Mouse (Mus musculus) spleen, embryonic (tissue): ENCODE results near the gene Prune1.

Experiments
- CTCF ChIA-PET: fragments of 350-600 bp; sonication (Branson Sonifier 250); formaldehyde crosslinking; loops from one replicate; lab custom pipeline; 2022; lab: Charles Lee

Prune1 gene

DNA sequence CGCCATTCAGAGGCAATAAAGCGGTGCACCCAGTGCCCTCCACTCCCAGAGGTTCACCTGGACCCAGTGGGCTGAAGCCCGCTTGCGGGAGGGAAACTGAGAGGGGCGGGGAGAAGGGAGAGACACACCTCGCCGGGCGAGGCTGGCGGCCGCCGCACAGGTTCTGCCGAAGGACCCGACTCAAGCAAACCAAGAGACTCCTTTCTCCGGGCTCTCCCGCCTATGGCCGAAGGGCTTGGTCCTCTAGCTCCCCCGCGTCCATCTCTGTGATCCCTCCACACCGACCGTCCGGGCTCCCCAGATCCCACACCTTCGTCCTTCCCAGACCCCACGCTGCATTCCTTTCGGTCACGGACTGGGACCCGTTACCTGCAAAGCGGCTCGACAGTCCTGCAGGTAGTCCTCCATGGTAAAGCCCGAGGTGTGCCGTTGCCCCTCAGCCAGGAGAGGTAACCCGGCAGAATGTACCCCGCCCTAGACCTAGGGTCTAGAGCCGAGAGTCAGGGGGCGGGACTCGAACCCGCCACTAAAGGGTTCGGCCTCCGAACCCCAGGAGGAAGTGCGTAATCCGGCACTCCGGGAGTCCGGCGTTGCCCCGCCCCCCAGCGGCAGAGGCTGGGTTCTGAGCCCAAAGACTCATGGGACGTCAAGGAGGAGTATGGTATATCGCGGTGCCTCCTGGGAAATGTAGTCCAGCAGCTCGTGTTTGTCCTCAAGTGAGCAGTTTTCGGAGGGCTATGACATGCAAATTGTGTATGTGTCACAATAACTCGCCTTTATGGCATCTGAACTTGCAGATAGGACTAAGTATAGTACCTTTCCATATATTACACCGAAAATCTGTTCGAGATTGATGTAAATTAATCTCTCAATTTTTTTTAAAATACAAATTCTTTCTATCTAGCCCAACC, at the start of gene Prune1, which contains the start of gene Mindy1:
Gene Prune1, minus strand, starts transcription at position 861 of the 911 bp plus-strand sequence.
Gene Mindy1, plus strand, starts transcription at position 130 of the 911 bp plus-strand sequence.
- CTCF ChIA-PET, result no interaction called here

DNA sequence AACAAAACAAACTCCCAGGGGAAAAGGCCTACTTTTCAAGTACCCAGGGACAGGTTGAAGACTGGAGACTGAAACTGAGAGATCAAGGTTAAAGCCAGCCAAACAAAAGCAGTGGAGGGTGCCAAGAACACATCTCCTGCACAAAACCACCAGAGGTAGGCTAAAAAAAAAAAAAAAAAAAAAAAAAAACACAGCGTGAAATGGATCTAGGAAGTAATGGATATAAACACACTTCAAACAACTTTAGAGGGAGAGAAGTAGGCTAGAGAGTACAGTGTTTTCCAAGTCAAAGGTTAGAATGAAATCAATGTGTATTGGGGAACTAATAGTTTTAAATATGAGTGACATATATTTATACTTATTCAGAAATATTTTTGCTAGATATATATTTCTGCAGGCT, 49.7 kb upstream of the Prune1 start:
- CTCF ChIA-PET, result no interaction called here

DNA sequence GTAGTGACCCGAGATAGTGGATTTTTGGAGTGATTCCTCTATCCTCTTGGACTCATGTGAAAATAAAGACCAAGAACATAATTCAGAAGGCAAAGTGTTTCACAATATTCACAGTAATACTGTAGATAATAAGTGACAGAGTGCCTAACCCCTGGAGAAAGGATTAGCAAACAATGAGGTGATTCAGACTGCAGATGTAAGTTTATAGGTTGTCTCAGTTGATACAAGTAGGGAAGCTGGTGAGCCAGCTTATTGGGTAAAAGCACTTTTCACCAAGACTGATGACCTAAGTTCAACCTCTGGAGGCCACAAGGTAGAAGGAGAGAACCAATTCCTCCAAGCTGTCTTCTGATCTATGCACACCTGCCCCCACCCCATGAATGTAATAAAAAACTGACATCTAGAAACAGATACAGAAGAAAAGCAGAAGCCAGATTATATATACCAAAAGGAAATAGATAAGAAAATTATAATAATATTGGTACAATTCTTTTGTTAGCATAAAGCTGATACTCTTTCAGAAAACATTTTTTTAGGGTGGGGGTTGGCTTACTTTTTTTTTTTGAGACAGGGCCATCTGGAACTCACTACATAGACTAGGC, 47.0 kb upstream of the Prune1 start:
- CTCF ChIA-PET, result interaction anchor here (0.7 kb wide), 1 partner anchor 95 kb away, joined by 4 read pairs; no protein-coding TSS in a partner anchor

DNA sequence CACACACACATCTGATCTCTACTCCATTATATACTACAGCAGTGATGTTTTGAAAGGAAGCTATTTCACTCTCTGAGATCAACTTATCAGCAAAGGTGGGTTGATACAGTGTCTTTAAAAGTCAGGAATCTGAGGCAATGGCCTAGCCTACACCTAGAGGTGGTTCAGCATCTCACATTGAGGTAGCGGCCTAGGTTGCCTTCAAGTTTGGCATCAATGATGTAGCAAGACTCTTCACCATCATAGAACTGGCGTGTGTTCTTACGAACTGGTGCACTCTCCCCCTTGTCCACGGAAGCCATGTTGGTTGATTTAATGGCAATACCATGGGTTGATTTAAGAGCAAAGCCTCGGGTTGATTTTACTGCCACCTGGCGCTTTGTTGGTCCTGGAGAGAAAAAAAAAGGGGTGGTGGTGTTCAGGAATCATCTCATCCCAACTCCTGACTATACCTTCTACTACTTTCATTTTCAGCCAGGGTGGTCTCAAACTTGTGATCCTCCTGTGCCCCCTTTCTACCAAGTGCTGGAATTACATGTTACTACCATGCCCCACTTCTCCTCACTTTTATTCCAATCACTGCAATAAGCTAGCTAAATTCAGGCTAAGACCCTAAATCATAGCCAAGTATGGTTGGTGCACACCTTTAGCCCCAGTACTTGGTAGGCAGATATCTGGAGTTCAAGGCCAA, 42.7 kb upstream of the Prune1 start:
- CTCF ChIA-PET, result no interaction called here

DNA sequence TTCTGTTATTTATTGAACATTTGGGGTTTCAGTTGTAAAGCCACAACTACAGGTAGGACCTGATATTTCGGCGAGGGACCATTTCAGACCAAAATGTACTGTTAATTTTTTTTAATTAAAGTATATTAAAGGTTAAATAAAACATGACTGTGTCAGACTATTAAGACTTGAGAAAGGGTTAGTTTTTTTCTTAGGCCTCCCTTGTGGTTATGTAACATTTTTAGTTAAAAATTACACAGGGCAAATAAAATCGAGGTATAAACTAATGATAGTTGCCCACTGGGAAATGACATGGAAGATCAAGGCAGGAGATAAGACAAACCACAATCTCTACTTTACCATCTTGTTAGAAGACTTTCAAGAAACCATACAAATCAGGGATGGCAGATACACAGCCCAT, 41.6 kb upstream of the Prune1 start:
- CTCF ChIA-PET, result no interaction called here

DNA sequence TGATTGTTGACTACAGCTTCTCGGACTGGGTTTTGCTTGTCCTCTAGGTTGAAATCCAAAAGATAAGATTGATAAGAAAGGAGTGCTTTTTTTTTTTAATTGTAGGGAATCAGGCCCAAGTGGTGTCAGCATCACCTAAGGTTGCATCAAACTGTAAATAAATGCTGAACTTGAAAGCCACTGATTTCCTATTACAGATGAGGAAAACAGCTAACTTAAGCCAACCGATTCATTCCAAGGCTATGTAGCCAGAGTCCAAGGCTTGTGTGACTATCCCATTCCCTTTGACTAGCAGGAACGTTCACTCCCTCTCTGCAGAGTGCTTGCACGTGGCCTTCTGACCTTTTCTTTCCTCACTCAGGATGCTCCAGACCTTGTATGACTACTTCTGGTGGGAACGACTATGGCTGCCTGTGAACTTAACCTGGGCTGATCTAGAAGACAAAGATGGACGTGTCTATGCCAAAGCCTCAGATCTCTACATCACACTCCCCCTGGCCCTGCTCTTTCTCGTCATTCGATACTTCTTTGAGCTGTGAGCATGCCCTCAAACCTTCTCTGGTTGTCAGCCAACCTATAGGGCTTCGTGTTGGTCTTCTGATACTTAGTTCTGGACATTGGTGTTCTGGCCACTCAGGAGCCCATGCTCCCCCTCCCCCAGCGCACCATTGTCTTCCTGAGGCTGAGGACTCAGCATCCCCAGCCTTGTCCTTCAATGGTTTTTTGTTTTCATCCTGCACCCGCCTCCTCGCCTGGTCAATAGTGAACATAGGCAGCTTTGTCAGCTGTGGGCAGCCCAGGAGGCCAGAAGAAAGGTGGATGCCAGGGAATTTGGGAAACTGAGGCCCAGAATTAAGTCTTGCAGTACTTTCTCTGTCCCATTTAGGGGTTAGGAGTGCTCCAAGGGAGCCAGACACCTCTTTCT, 38.1 kb upstream of the Prune1 start:
- CTCF ChIA-PET, result interaction anchor here (0.6 kb wide), 1 partner anchor 119 kb away, joined by 3 read pairs; no protein-coding TSS in a partner anchor

DNA sequence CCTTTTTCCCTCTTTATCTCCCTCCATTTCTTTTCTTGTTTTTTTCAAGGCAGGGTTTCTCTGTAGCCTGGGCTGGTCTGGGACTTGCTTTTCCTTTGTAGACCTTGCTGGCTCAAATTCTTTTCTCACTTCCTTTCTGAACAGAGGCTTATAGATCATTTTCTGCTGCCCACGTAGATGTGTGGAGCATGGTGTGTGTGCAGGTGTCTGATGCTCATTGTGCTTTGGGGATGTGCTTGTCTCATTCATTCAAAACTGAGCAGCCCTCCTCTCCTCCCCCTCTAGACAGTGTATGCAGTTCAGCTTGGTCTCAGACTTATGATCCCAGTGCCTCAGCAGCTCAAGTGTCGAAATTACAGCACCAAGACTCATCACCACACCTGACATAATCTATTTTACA, 37.2 kb upstream of the Prune1 start:
- CTCF ChIA-PET, result no interaction called here

DNA sequence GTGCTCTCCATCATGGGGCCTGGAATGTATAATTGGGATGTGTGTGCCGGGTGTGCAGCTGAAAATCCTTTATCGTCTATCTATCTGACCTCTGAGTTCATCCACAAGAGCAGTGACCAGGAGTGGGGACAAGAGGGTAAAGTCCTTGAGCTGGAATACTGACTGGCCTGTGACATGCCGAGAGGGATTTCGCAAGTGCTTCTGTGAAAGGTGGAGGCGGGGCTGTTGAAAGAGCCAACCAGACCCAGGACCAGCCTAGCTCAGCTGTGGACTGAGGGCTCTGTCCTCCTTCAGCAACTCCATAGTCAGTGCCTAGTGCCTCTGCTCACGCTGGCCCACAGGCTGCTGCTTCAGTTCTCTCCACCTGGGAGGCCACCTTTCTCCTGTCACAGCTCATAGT, 36.7 kb upstream of the Prune1 start:
- CTCF ChIA-PET, result interaction anchor here (0.5 kb wide), 1 partner anchor 111 kb away, joined by 7 read pairs; no protein-coding TSS in a partner anchor

DNA sequence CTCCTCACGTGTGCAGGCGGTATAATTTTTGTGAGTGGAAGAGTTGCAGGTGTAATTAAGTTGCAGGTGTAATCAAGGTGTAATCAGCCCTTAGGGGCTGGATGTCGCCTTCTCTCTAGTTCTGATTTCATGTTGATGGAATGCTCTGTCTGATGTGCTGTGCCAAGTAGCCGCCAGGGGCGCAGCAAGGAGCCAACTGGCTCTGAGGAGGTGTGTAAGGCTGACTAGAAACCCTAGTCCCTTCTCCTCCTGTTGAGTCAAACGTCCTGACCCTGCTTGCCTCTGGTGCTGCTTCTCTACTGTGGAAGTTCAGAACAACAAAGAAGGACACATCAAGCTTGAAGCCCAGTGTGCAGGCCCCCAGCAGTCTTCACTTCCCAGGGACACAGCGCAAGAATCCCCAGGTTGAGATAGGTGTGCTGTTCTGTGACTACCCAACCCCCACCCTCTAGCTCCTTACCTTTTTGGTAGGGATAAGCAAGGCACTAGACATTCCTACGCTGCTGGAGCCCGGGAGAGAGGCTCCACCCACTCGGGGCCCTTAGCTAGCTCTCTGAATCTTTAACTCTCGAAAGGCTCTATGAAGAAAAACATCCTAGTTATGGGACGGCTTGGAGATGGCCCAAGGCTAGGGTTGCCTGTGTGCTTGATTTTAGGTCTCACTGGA, 35.7 kb upstream of the Prune1 start:
- CTCF ChIA-PET, result no interaction called here

DNA sequence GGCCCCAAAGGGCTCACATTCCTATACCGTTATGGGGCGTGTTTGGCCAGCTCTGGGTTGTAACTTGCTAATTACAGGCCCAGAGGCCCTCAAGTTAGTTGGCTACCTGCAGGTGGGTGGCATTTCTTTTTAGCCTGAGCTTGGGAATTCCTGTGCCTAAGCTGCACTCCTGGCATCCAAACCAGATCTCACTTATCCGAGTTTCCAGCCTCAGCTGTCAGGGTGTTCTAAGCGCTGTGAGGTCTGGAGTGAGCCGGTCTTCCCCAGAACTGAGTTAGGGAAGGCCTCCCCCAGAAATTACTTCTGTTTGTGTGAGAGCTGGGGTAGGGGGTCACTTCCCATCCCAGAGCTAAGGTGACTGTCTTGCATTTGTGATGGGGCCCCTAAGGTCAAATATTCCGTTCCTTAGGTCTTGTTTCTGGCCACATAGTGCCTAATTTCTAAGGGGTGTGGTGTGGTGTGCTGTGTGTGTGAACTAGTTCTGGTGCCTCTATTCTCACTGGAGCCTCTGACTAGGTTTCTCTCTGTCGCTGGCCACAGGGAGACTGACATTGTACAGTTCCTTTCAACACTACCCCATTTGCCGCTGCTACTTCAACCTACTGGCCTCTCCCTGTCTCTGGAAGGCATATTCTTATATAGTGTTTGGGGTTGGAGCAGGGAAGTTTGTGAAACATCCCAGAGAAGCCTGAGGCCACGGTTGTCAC, 34.1 kb upstream of the Prune1 start:
- CTCF ChIA-PET, result no interaction called here

DNA sequence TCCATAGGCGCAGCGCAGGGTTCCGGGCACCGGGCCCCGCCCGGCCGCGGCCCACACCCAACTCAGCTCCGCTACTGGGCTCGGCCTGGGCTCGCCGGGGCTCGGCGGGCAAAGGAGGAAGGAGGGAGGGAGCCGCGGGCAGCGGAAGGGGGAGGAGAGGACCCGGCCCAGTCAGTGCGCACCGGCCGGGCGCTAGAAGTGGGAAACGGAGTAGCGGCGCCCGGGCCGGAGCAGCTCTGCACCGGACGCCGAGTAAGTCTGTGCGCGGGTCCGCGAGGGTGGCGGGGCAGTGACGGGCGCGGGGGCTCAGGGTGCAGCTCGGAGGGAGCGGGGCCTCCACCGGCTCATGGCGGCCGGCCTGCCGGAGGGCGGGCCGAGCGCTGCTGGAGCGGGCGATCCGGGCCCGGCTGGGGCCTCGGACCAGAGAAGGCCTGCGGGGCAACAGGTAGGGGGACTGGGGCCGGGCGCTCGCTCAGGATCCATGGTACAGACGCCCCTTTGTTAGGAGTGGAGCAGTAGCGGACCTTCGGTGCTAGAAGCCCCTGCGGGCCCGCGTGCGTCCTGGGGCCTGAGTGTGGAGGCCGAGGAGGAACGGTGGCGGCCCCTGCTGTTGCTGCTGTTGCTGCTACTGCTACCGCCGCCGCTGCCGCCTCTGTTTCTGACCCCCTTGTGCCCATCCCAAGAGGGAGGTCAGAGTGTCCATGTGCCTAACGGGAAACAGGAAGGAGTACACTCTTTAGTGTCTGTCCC, 33.4 kb upstream of the Prune1 start:
- CTCF ChIA-PET, result no interaction called here

DNA sequence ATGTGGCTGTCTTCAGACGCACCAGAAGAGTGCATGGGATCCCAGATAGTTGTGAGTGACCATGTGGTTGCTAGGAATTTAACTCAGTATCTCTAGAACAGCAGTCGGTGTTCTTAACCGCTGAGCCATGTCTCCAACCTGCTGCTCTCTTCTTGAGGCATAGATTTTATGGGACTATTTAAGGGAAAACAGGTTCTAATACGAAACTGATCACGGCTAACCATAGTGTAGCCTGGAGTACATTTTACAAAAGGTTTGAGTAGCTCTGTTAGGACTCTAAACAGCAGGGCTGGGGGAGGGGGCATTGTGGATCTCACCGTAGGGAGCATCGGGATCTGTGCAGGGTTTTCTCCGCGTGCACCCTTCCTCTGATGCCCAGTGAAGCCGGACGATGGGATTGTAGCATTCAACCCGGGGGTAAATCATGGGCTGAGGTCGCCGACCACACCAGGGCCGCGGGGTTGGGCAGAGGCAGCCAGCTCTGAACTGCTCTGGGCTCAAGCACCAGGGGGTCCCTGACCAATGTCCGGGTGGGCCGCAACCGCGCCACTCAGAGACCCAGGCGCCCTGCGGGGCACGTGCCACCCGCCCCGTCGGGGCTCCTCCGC, 32.7 kb upstream of the Prune1 start, which contains the start of gene Cers2:
Gene Cers2, plus strand, starts transcription at position 306 of the 608 bp plus-strand sequence.
- CTCF ChIA-PET, result interaction anchor here (0.7 kb wide), 1 partner anchor 43 kb away, joined by 3 read pairs; no protein-coding TSS in a partner anchor

DNA sequence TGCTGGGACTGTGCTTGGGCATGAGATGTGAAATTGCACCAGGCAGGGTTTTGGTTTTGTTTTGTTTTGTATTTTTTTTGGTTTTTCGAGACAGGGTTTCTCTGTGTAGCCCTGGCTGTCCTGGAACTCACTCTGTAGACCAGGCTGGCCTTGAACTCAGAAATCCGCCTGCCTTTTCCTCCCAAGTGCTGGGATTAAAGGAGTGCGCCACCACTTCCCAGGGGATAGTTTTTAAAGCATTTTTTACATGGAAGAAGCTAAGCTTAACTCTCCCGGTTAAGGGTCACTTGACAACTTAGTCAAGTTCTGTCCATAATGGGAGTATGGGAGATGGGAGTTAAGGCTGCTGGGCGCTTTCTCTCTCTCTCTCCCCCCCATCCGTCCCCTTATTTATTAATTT, 32.2 kb upstream of the Prune1 start:
- CTCF ChIA-PET, result interaction anchor here (0.7 kb wide), 1 partner anchor 42 kb away, joined by 3 read pairs; no protein-coding TSS in a partner anchor

DNA sequence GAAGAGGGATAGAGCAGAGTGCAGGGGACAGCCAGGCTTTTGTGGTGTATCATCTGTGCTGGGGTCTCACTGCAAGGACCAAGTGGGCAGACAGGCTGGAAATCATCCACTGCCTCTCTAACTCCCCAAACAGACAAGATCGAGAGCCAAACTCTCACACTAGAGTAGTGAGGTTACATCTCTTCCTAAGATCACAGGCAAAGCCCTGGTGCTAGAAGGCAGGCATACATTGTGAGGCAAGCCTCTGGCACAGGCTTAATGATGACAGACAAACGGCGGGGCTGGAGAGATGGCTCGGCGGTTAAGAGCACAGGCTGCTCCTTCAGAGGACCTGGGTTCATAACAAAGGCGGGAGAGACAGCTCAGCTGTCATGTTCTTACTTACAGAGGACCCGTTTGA, 31.6 kb upstream of the Prune1 start:
- CTCF ChIA-PET, result interaction anchor here (0.9 kb wide), 1 partner anchor 653 kb away, joined by 5 read pairs; no protein-coding TSS in a partner anchor

DNA sequence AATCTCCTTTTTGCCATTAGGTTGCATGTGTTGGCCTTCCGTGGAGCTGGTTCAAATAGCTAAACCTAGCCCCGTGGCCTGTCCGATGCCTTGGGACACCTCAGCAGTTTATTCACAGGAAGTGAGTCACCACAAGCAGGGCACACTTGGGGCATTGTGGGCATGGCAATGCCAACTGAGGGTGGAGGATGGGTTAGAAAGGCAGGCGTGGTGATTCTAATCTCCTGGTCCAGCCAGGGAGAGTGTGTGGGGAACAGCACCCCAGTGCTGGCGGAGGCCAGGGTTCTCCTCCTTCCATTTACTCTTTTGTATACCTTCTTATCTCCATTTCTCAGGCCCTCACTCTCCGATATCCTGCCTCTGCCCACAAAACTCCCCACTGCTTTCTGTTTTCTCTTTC, 30.7 kb upstream of the Prune1 start:
- CTCF ChIA-PET, result interaction anchor here (0.7 to 0.9 kb wide), 2 partner anchors 50 to 654 kb away, joined by 3 to 5 read pairs; no protein-coding TSS in a partner anchor

DNA sequence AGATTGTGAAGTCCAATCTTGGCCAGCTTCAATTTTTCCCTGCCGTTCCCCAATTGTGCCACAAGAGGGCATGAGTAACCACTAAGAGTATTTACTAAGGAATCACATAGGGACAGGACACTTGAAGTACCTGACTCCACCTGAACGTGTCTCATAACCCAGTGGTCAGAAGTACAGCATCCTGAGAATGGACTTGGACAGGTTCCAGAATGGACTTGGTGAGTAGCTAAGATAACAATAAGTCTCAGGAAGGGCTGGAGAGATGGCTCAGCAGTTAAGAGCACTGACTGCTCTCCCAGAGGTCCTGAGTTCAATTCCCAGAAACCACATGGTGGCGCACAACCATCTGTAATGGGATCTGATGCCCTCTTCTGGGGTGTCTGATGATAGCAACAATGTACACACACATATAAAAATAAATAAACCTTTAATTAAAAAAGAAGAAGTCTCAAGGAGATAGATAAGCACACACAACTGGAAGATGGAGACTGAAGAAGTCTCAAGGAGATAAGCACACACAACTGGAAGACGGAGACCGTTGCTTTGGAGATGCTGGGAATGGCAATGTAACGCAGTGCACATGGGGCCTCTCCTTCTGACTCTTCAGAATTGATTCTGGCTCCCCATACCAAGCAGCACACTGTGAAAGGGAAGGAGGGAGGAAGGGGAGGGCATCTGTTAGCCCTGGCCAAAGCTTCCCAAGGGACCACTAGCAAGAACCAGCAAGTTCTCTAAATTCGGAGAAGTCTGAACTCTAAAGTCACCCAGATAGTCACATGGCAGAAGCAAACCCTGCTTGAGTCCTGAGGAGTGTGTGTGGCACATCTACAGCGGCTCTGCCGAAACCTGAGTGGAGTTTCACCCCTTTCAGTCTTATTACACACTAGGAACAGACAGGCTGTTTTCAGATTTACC, 29.3 kb upstream of the Prune1 start:
- CTCF ChIA-PET, result no interaction called here

DNA sequence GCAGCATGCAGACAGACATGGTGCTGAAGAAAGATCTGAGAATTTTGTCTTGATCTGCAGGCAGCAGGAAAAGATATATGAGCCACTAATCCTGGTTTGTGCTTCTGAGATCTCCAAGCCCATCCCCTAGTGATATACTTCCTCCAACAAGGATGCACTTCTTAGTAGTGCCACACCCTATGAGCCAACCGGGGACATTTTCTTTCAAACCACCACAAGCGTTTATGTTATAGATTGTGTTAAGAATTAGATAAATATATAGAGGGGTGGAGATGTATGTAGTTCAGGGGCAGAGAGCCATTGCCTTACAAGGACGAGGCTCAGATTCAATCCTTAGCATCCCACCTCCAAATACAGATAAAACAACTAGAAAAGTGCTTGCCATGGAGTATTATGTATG, 28.6 kb upstream of the Prune1 start:
- CTCF ChIA-PET, result no interaction called here
